ENCODE assay signal across 8 mouse cellular contexts in genomic region chr6:29526281-29527251, GRCm38 (mm10). TPM values are rescaled to one million over a fixed set of nuclear protein-coding genes. Genes with fewer than 3 reads are reported as not detected.
DNase-seq lines count a peak whose midpoint lies in the region; ATAC-seq and TF ChIP-seq lines count a peak whose summit lies in the region.

Gene Irf5, plus strand, starts transcription at chr6:29526625.

- 0 out of 2 replicates have a peak, but pooled peaks cover 4% of the 10 kb centered on the region for H3K4me1 ChIP-seq in embryonic facial prominence, embryonic 14.5 days (ENCODE audit: control insufficient read depth, insufficient read depth, low read length)
- peaks cover 23% of the 10 kb centered on the region for H3K4me1 ChIP-seq in hindbrain, embryonic 15.5 days (replicated peaks)
- peaks cover 12% of the 10 kb centered on the region for H3K4me1 ChIP-seq in lung, postnatal 0 days (ENCODE audit: insufficient read depth, low read depth, low read length)

- no peaks in the 10 kb centered on the region for H3K36me3 ChIP-seq in embryonic facial prominence, embryonic 14.5 days (ENCODE audit: control insufficient read depth, insufficient read depth, low read length)
- no peaks in the 10 kb centered on the region for H3K36me3 ChIP-seq in hindbrain, embryonic 15.5 days
- no peaks in the 10 kb centered on the region for H3K36me3 ChIP-seq in lung, postnatal 0 days (ENCODE audit: insufficient read depth, low read length)

- H3K9me3 ChIP-seq in embryonic facial prominence, embryonic 14.5 days (ENCODE audit: control insufficient read depth, low read length) = 0 out of 2 replicates have a peak, but pooled peaks cover 4% of the 10 kb centered on the region
- no peaks in the 10 kb centered on the region for H3K9me3 ChIP-seq in hindbrain, embryonic 15.5 days
- H3K9me3 ChIP-seq in lung, postnatal 0 days (ENCODE audit: low read length) = no peaks in the 10 kb centered on the region

- WGBS in embryonic facial prominence, embryonic 14.5 days = under 1% methylated on average over 32 of the region's 96 CpGs
- under 1% methylated on average over 76 of the region's 96 CpGs for WGBS in hindbrain, embryonic 15.5 days
- WGBS in lung, postnatal 0 days = under 1% methylated on average over 66 of the region's 96 CpGs

- H3K27me3 ChIP-seq in embryonic facial prominence, embryonic 14.5 days (replicated peaks; ENCODE audit: control insufficient read depth, insufficient read depth, low read length) = peaks cover 48% of the 10 kb centered on the region
- H3K27me3 ChIP-seq in hindbrain, embryonic 15.5 days = peaks cover 44% of the 10 kb centered on the region
- H3K27me3 ChIP-seq in lung, postnatal 0 days (replicated peaks; ENCODE audit: insufficient read depth, low read length) = peaks cover 12% of the 10 kb centered on the region

- no peak for TF ChIP-seq CTCF in lung, postnatal 0 days (IDR thresholded peaks at IDR 0.05)

- TF ChIP-seq EP300 in lung, postnatal 0 days (IDR thresholded peaks at IDR 0.05) = no peak

- H3K27ac ChIP-seq in embryonic facial prominence, embryonic 14.5 days (replicated peaks; ENCODE audit: low read depth, low read length) = no peak within 1 kb of the TSS
- H3K27ac ChIP-seq in hindbrain, embryonic 15.5 days (replicated peaks) = no peak within 1 kb of the TSS
- H3K27ac ChIP-seq in lung, postnatal 0 days (ENCODE audit: low read length) = no peak within 1 kb of the TSS

- peak; percentile 42 for ATAC-seq in CD4-positive, CD25-positive, alpha-beta regulatory T cell, adult 4 months
- ATAC-seq in embryonic facial prominence, embryonic 14.5 days (ENCODE audit: low read depth) = peak; percentile 48; the same call in 1 of the 2 replicates
- peak; percentile 25 for ATAC-seq in hindbrain, embryonic 15.5 days (ENCODE audit: low FRiP score, low read depth)
- ATAC-seq in lung, postnatal 0 days = peak; percentile 33

- H3K4me3 ChIP-seq in embryonic facial prominence, embryonic 14.5 days (ENCODE audit: low read depth, low read length) = peak within 1 kb of the TSS; percentile 61
- H3K4me3 ChIP-seq in hindbrain, embryonic 15.5 days = peak within 1 kb of the TSS; percentile 45
- peak within 1 kb of the TSS; percentile 53 for H3K4me3 ChIP-seq in lung, postnatal 0 days (ENCODE audit: low read depth, low read length)

- peak within 1 kb of the TSS; percentile 69 for H3K9ac ChIP-seq in embryonic facial prominence, embryonic 14.5 days (ENCODE audit: low read depth, low read length)
- H3K9ac ChIP-seq in hindbrain, embryonic 15.5 days = peak within 1 kb of the TSS; percentile 8
- peak within 1 kb of the TSS; percentile 29 for H3K9ac ChIP-seq in lung, postnatal 0 days (replicated peaks; ENCODE audit: low read depth)

- H3K4me2 ChIP-seq in embryonic facial prominence, embryonic 14.5 days (ENCODE audit: low read depth, low read length) = peak within 1 kb of the TSS; percentile 99
- H3K4me2 ChIP-seq in hindbrain, embryonic 15.5 days = peak within 1 kb of the TSS; percentile 86
- H3K4me2 ChIP-seq in lung, postnatal 0 days (replicated peaks; ENCODE audit: low read depth, low read length) = peak within 1 kb of the TSS; percentile 98

- peak; percentile 55 for DNase-seq in adrenal gland, adult 2 months
- DNase-seq in adrenal gland, postnatal 4 days (ENCODE audit: low spot score in 2 of 2) = no peak
- peak; percentile 20 for DNase-seq in embryonic facial prominence, embryonic 14.5 days (ENCODE audit: low spot score)
- DNase-seq in lung, postnatal 0 days (ENCODE audit: low spot score) = peak; percentile 18
- peak; percentile 67 to 72 for DNase-seq in spleen, postnatal 36 days (ENCODE audit: low spot score in 2 of 2)
- no peak for DNase-seq in right cerebral cortex, adult 18-20 months

RNA-seq across cellular contexts. Expression of gene Irf5, which starts in this region (rescaled TPM):
- total RNA-seq in adrenal gland, adult 2 months (2021) = 1 to 10 TPM; 4.9 to 6.6 TPM
- 15.0 and 15.1 TPM in 2 replicates for polyA plus RNA-seq in adrenal gland, adult 2 months (2012; rRNA removed)
- 1 to 10 TPM; 4.5 to 4.7 TPM for total RNA-seq in adrenal gland, postnatal 4 days (2021)
- 10 to 100 TPM; 24.8 to 32.7 TPM for polyA plus RNA-seq in CD4-positive, CD25-positive, alpha-beta regulatory T cell, adult 4 months (2017; shearing (Covaris generic))
- 5.2 and 5.9 TPM in 2 replicates for polyA plus RNA-seq in embryonic facial prominence, embryonic 14.5 days (2014; fragmentation: Nextera tagmentation; extraction: Ambion mirVana)
- polyA plus RNA-seq in hindbrain, embryonic 15.5 days (2015; fragmentation: Nextera tagmentation; extraction: Ambion mirVana) = 1.7 and 2.5 TPM in 2 replicates
- 8.5 and 8.6 TPM in 2 replicates for polyA plus RNA-seq in lung, postnatal 0 days (2015; fragmentation: Nextera tagmentation; extraction: Ambion mirVana)

Comparison
In these comparisons a context has a peak if more than half of its experiments do, and no peak if none do; other contexts are left out.
1. DNase-seq: peak in adrenal gland, adult 2 months (single experiment), embryonic facial prominence, embryonic 14.5 days (single experiment), lung, postnatal 0 days (single experiment) and spleen, postnatal 36 days (2 of 2); none in adrenal gland, postnatal 4 days (0 of 2) and right cerebral cortex, adult 18-20 months (single experiment).
2. H3K9ac ChIP-seq: peak in every context shown above with its lines; median percentile 69 in embryonic facial prominence, embryonic 14.5 days; 29 in lung, postnatal 0 days; 8 in hindbrain, embryonic 15.5 days.
3. Peak in every context shown above with its lines, with median percentiles within 50 percentile points of each other: ATAC-seq, H3K4me2 ChIP-seq and H3K4me3 ChIP-seq.